In the genomic region with DNA sequence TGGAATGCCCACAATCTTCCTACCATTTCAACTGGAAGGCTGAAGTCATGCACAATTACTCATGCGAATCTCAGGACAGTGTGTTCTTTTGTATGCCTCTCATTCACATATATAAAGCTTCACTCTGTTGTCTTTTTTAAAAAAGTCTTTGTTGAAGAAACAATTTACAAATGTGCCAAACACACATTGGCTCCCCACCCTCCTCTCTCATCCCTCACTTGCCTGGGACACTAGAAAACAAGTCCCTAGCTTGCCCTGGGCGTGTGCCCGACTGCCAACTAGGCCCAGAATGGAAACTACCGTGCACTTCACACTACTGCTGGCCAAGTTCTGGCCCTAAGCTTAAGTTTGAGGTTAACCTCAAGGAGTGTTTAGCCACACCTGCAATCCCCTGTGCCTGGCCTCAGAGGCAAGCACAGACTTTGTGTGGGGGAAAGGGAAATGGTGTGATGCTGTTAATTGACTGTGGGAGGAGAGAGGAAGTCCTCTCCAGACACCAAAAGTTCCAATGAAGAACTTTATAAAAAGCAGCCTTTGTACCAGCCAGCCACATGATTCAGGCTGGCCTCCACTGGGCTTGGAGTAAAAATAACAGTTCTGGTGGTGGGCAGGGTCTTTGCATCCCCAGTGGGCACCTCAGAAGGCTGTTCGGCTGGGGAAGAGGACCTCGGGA, we compare ENCODE assay signal across 8 mouse cellular contexts.
DNase-seq lines count a peak whose midpoint lies in the region; ATAC-seq and TF ChIP-seq lines count a peak whose summit lies in the region.

No protein-coding gene starts in this region.

- H3K9me3 ChIP-seq in heart, embryonic 14.5 days (ENCODE audit: control insufficient read depth, low read length) = no peaks in the 10 kb centered on the region
- no peaks in the 10 kb centered on the region for H3K9me3 ChIP-seq in limb, embryonic 10.5 days (replicated peaks)
- H3K9me3 ChIP-seq in midbrain, embryonic 14.5 days (ENCODE audit: control insufficient read depth, low read length) = no peaks in the 10 kb centered on the region

- WGBS in cerebellum, adult 2 months = 52% methylated on average over 6 of the region's 6 CpGs
- 60% methylated on average over 6 of the region's 6 CpGs for WGBS in heart, embryonic 14.5 days
- 79% methylated on average over 6 of the region's 6 CpGs for WGBS in limb, embryonic 10.5 days
- WGBS in midbrain, embryonic 14.5 days = 64% methylated on average over 6 of the region's 6 CpGs

- no peaks in the 10 kb centered on the region for H3K36me3 ChIP-seq in heart, embryonic 14.5 days (ENCODE audit: control insufficient read depth, insufficient read depth, low read length)
- no peaks in the 10 kb centered on the region for H3K36me3 ChIP-seq in limb, embryonic 10.5 days
- no peaks in the 10 kb centered on the region for H3K36me3 ChIP-seq in myocyte (ENCODE audit: control insufficient read depth, insufficient read depth)
- H3K36me3 ChIP-seq in midbrain, embryonic 14.5 days (ENCODE audit: control insufficient read depth, insufficient read depth, low read length) = no peaks in the 10 kb centered on the region

- H3K4me3 ChIP-seq in cerebellum, adult 2 months (replicated peaks; ENCODE audit: insufficient read depth, low read depth, low read length) = no peak overlapping the region
- H3K4me3 ChIP-seq in heart, embryonic 14.5 days (ENCODE audit: control insufficient read depth in 1 of 2, insufficient read depth in 1 of 2, low read depth in 1 of 2, low read length in 2 of 2) = no peak overlapping the region
- H3K4me3 ChIP-seq in limb, embryonic 10.5 days = no peak overlapping the region
- H3K4me3 ChIP-seq in myocyte = no peak overlapping the region
- no peak overlapping the region for H3K4me3 ChIP-seq in midbrain, embryonic 14.5 days (replicated peaks; ENCODE audit: low read depth, low read length)

- H3K27ac ChIP-seq in cerebellum, adult 2 months (ENCODE audit: insufficient read depth, low read length) = peak overlapping the region; percentile 69; the same call in 1 of the 2 replicates
- H3K27ac ChIP-seq in heart, embryonic 14.5 days (replicated peaks in 1 of 2; ENCODE audit: control insufficient read depth in 1 of 2, insufficient read depth in 1 of 2, low read depth in 2 of 2, low read length in 2 of 2) = no peak overlapping the region
- peak overlapping the region; percentile 50; the same call in 1 of the 2 replicates for H3K27ac ChIP-seq in limb, embryonic 10.5 days
- no peak overlapping the region for H3K27ac ChIP-seq in midbrain, embryonic 14.5 days (replicated peaks; ENCODE audit: low read depth, low read length)

- H3K9ac ChIP-seq in heart, embryonic 14.5 days (ENCODE audit: low read length) = no peak overlapping the region; the same call in 1 of the 2 replicates
- H3K9ac ChIP-seq in midbrain, embryonic 14.5 days (replicated peaks; ENCODE audit: low read length) = no peak overlapping the region

- H3K27me3 ChIP-seq in cerebellum, adult 2 months (ENCODE audit: control insufficient read depth, insufficient read depth, low read length) = no peaks in the 10 kb centered on the region
- H3K27me3 ChIP-seq in heart, embryonic 14.5 days (ENCODE audit: control insufficient read depth, insufficient read depth, low read length) = no peaks in the 10 kb centered on the region
- no peaks in the 10 kb centered on the region for H3K27me3 ChIP-seq in limb, embryonic 10.5 days (ENCODE audit: low read depth, poor library complexity, severe bottlenecking)
- no peaks in the 10 kb centered on the region for H3K27me3 ChIP-seq in myocyte (ENCODE audit: control insufficient read depth, insufficient read depth, insufficient read length)
- H3K27me3 ChIP-seq in midbrain, embryonic 14.5 days (ENCODE audit: control insufficient read depth, insufficient read depth, low read length) = no peaks in the 10 kb centered on the region

- no peaks in the 10 kb centered on the region for H3K79me2 ChIP-seq in myocyte (ENCODE audit: control insufficient read depth, insufficient read depth)

- no peak for TF ChIP-seq CTCF in cerebellum, adult 2 months (IDR thresholded peaks at IDR 0.05; ENCODE audit: borderline replicate concordance, insufficient read depth, low read depth, low read length)

- no peak overlapping the region for H3ac ChIP-seq in myocyte (ENCODE audit: control insufficient read depth, insufficient read length)

- peak overlapping the region; percentile 17; the same call in 1 of the 2 replicates for H3K4me2 ChIP-seq in heart, embryonic 14.5 days (ENCODE audit: low read length)
- H3K4me2 ChIP-seq in myocyte (ENCODE audit: low read depth) = no peak overlapping the region
- H3K4me2 ChIP-seq in midbrain, embryonic 14.5 days (ENCODE audit: low read length) = no peak overlapping the region

- ATAC-seq in CD4-positive, CD25-positive, alpha-beta regulatory T cell, adult 4 months = peak; percentile 81
- ATAC-seq in heart, embryonic 14.5 days (ENCODE audit: insufficient number of reproducible peaks, insufficient read depth, low FRiP score, low read depth) = no peak
- no peak for ATAC-seq in midbrain, embryonic 14.5 days (ENCODE audit: low FRiP score, low TSS enrichment)

- no peaks in the 10 kb centered on the region for H3K4me1 ChIP-seq in cerebellum, adult 2 months (ENCODE audit: control insufficient read depth, insufficient read depth, low read length)
- peaks cover 11 to 16% of the 10 kb centered on the region in 2 experiments for H3K4me1 ChIP-seq in heart, embryonic 14.5 days (ENCODE audit: control insufficient read depth in 2 of 2, insufficient read depth in 2 of 2, low read length in 2 of 2)
- H3K4me1 ChIP-seq in limb, embryonic 10.5 days = peaks cover 15% of the 10 kb centered on the region
- no peaks in the 10 kb centered on the region for H3K4me1 ChIP-seq in midbrain, embryonic 14.5 days (ENCODE audit: control insufficient read depth, insufficient read depth, low read length)

- peak in 1 of 2 experiments; percentile 26 for DNase-seq in cerebellum, adult 2 months
- no peak for DNase-seq in cerebellum, postnatal 4 days (ENCODE audit: low spot score in 2 of 2)
- no peak for DNase-seq in limb, embryonic 10.5 days (ENCODE audit: low spot score)
- no peak for DNase-seq in midbrain, embryonic 14.5 days
- no peak for DNase-seq in ovary, adult 18-20 months (ENCODE audit: low spot score)

- TF ChIP-seq POLR2A in cerebellum, adult 2 months (IDR thresholded peaks at IDR 0.05; ENCODE audit: borderline replicate concordance, insufficient read depth, low read length) = no peak
- TF ChIP-seq POLR2A in myocyte (IDR thresholded peaks at IDR 0.05; ENCODE audit: insufficient read length, low read depth) = no peak

TF ChIP-seq in myocyte, 11 proteins besides CTCF, POLR2A, EP300 and RAD21:
- no peak for TF ChIP-seq USF1 (IDR thresholded peaks at IDR 0.05; ENCODE audit: low read depth)
- TF ChIP-seq SRF (IDR thresholded peaks at IDR 0.05; ENCODE audit: control insufficient read depth, insufficient read length, low read depth) = no peak
- no peak for TF ChIP-seq E2F4 (IDR thresholded peaks at IDR 0.05; ENCODE audit: insufficient read depth)
- TF ChIP-seq MYOG (IDR thresholded peaks at IDR 0.05; ENCODE audit: control insufficient read depth in 1 of 3, insufficient read depth in 1 of 3, insufficient read length in 2 of 3, low read depth in 2 of 3) = peak in 2 of 3 experiments; percentile 17 to 36
- TF ChIP-seq MYOD1 (IDR thresholded peaks at IDR 0.05; ENCODE audit: control insufficient read depth in 1 of 3, insufficient read length in 2 of 3, low read depth in 2 of 3) = peak in 1 of 3 experiments; percentile 52
- TF ChIP-seq CEBPB (IDR thresholded peaks at IDR 0.05; ENCODE audit: insufficient read depth, poor library complexity, severe bottlenecking) = no peak
- no peak for TF ChIP-seq POLR2AphosphoS2 (IDR thresholded peaks at IDR 0.05; ENCODE audit: insufficient read length, low read depth)
TF ChIP-seq in myocyte: peak in this region for 2.

Comparison
In these comparisons a context has a peak if more than half of its experiments do, and no peak if none do; other contexts are left out.
1. H3K27ac ChIP-seq: peak in cerebellum, adult 2 months (single experiment) and limb, embryonic 10.5 days (single experiment); none in heart, embryonic 14.5 days (0 of 2) and midbrain, embryonic 14.5 days (single experiment).